Mouse (Mus musculus) erythroblast, embryonic 14.5 days (primary cell): Measurements from ENCODE around the gene Phlda2.

ENCODE experiments used
- GATA1 ChIP-seq: IDR thresholded peaks from 2 replicates; pipeline ENCODE4 v1.6.1; 2012; ENCODE audit warnings: low read length, inconsistent platforms, mixed read lengths
- TAL1 ChIP-seq: IDR thresholded peaks from 3 replicates; pipeline ENCODE4 v1.6.1; 2012; ENCODE audit warnings: low read length, inconsistent platforms, mixed read lengths

DNA sequence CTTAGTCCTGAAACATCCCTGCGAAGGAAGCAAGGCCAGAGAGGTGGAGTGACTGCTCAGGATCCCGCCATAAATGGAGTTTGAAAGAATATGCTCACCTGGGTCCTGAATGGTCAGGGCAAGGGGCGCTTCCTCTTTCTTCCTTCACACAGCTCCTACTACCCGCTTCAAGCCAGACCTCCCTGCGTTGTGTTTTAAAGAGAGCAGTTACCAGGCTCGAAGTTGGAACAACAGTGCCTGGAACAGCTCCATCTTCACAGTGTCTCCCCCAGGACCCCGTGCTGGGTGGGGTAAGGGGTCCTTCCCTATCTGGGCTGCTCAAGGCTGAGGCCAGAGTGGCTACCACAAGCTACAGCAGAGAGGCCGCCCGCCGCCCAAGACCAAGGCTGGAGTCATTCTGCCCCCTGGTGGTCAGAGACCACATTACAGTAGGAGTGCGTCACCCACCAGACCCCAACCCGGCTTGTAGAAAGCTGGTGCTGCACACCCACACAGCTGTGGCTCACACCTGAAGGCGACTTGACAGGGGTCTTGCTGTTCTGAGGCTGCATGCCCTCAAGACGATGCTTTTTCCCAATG, 36.8 kb downstream of the Phlda2 start:
- no peak for TF ChIP-seq GATA1
- no peak for TF ChIP-seq TAL1
